Mouse (Mus musculus) hindbrain, embryonic 16.5 days (tissue): ENCODE results near the gene Fam209. TPM values are rescaled to one million over a fixed set of nuclear protein-coding genes. Genes with fewer than 3 reads are reported as not detected.

Source experiments
- ATAC-seq: fragments of 200-750 bp; cut with Nextera tagmentation; 2 replicates; pipeline ENCODE4 v1.8.0; 2017; ENCODE audit warnings: moderate TSS enrichment, moderate library complexity
- H3K27ac ChIP-seq: fragments of 300-500 bp; sonication (generic); 2 replicates; pipeline ENCODE4 v1.5.1; 2014; ENCODE audit warnings: low read depth, mild to moderate bottlenecking, control low read depth, low read length, moderate library complexity
- H3K27me3 ChIP-seq: fragments of 300-500 bp; sonication (generic); replicated peaks from 2 replicates; pipeline ENCODE4 v1.6.1; 2014; ENCODE audit warnings: low read length; ENCODE audit not compliant: control insufficient read depth, insufficient read depth
- H3K36me3 ChIP-seq: fragments of 300-500 bp; sonication (generic); 2 replicates; pipeline ENCODE4 v1.6.1; 2014; ENCODE audit warnings: mild to moderate bottlenecking, low read length, moderate library complexity, mixed read lengths; ENCODE audit not compliant: control insufficient read depth, insufficient read depth
- H3K4me1 ChIP-seq: fragments of 300-500 bp; sonication (generic); 2 replicates; pipeline ENCODE4 v1.6.1; 2014; ENCODE audit warnings: low read depth, low read length; ENCODE audit not compliant: control insufficient read depth, insufficient read depth
- H3K4me2 ChIP-seq: fragments of 300-500 bp; sonication (generic); 2 replicates; pipeline ENCODE4 v1.6.1; 2014; ENCODE audit warnings: mild to moderate bottlenecking, low read length, control low read depth, moderate library complexity
- H3K4me3 ChIP-seq: fragments of 300-500 bp; sonication (generic); 2 replicates; pipeline ENCODE4 v1.5.1; 2014; ENCODE audit warnings: mild to moderate bottlenecking, low read length, control low read depth, moderate library complexity
- H3K9ac ChIP-seq: fragments of 300-500 bp; sonication (generic); 2 replicates; pipeline ENCODE4 v1.6.1; 2014; ENCODE audit warnings: low read depth, mild to moderate bottlenecking, control low read depth, low read length, moderate library complexity
- H3K9me3 ChIP-seq: fragments of 300-500 bp; sonication (generic); 2 replicates; pipeline ENCODE4 v1.6.1; 2014; ENCODE audit warnings: mild to moderate bottlenecking, low read length, moderate library complexity; ENCODE audit not compliant: control insufficient read depth
- WGBS: fragments of 180-500 bp; shearing (Covaris S2); extraction: QIAGEN DNeasy Blood & Tissue Kit; methylation state at CpG from one replicate; pipeline ENCODE4 v1.1.7; 2014; 5-methylcytosine and 5-hydroxymethylcytosine counted together
- polyA plus RNA-seq: library from polyadenylated mRNA; unstranded; fragments of >200 nt; fragmentation: Nextera tagmentation; extraction: Ambion mirVana; gene quantifications from 2 replicates; pipeline ENCODE4 v1.2.1, GENCODE M21; 2015

The Fam209 gene
- polyA plus RNA-seq, 1 experiment from 2014 or later = 0.24 TPM

- H3K4me3 ChIP-seq = no peak overlapping the region
- no peak overlapping the region for H3K4me2 ChIP-seq
- no peaks in the 10 kb centered on the region for H3K27me3 ChIP-seq
- 21% methylated on average over 11 of the region's 11 CpGs for WGBS
- ATAC-seq = no peak
- no peaks in the 10 kb centered on the region for H3K4me1 ChIP-seq
- H3K36me3 ChIP-seq = no peaks in the 10 kb centered on the region
- no peak overlapping the region for H3K9ac ChIP-seq
- H3K27ac ChIP-seq = no peak overlapping the region
- H3K9me3 ChIP-seq = no peaks in the 10 kb centered on the region
Observed at GRCm38 (mm10) chr2:172516407-172516992, 44.2 kb downstream of the Fam209 start.

GRCm38 (mm10) chr2:172520616-172521371 lies 48.5 kb downstream of the Fam209 start:
- Histone ChIP-seq H3K4me3 (no peak overlapping the region), H3K9me3 (no peaks in the 10 kb centered on the region), H3K36me3 (no peaks in the 10 kb centered on the region), H3K4me2 (no peak overlapping the region), H3K27ac (no peak overlapping the region), H3K9ac (no peak overlapping the region), H3K27me3 (no peaks in the 10 kb centered on the region), H3K4me1 (no peaks in the 10 kb centered on the region)
- WGBS = 93% methylated on average over 9 of the region's 9 CpGs
- ATAC-seq = no peak

- H3K36me3 ChIP-seq = no peaks in the 10 kb centered on the region
- H3K27me3 ChIP-seq = no peaks in the 10 kb centered on the region
- no peaks in the 10 kb centered on the region for H3K4me1 ChIP-seq
- no peak overlapping the region for H3K4me2 ChIP-seq
- H3K9ac ChIP-seq = no peak overlapping the region
- H3K27ac ChIP-seq = no peak overlapping the region
- no peaks in the 10 kb centered on the region for H3K9me3 ChIP-seq
- WGBS = 86% methylated on average over 11 of the region's 12 CpGs
- no peak overlapping the region for H3K4me3 ChIP-seq
- ATAC-seq = no peak
Observed at GRCm38 (mm10) chr2:172522528-172522927, 50.2 kb downstream of the Fam209 start.

Other genes starting within 250 kb of the Fam209 start
- 0.11 and 0.19 TPM in 2 replicates for gene Mc3r, start 224.0 kb upstream of the Fam209 start, polyA plus RNA-seq
- gene Fam210b, start 127.0 kb upstream of the Fam209 start, polyA plus RNA-seq = 18.8 and 20.8 TPM in 2 replicates
- gene Aurka, start 102.0 kb upstream of the Fam209 start, polyA plus RNA-seq = 17.0 and 20.8 TPM in 2 replicates
- gene Cstf1, start 101.8 kb upstream of the Fam209 start, polyA plus RNA-seq = 20.8 and 23.8 TPM in 2 replicates
- gene Cass4, start 78.7 kb upstream of the Fam209 start, polyA plus RNA-seq = 0.06 and 0.19 TPM in 2 replicates
- gene Rtf2, start 32.0 kb upstream of the Fam209 start, polyA plus RNA-seq = 95.1 and 96.1 TPM in 2 replicates
- gene Gcnt7, start 13.9 kb upstream of the Fam209 start, polyA plus RNA-seq = 0.96 and 1.4 TPM in 2 replicates
- gene Tfap2c, start 77.1 kb downstream of the Fam209 start, polyA plus RNA-seq = 0.11 and 0.80 TPM in 2 replicates